Mouse (Mus musculus): Measurements from ENCODE around the gene Wdsub1. TPM values are rescaled to one million over a fixed set of nuclear protein-coding genes. Genes with fewer than 3 reads are reported as not detected.

The Wdsub1 gene
- polyA plus RNA-seq (2015; fragmentation: Nextera tagmentation; extraction: Ambion mirVana), result 33.5 and 38.1 TPM in 2 replicates

- WGBS, result 5% methylated on average over 57 of the region's 57 CpGs
- H3K4me3 ChIP-seq, result peak within 1 kb of the TSS; percentile 85
- peak; percentile 94 for ATAC-seq (ENCODE audit: low FRiP score, low read depth)
- peaks cover 3% of the 10 kb centered on the region; the same call in 1 of the 2 replicates for H3K4me1 ChIP-seq
- peaks cover 4% of the 10 kb centered on the region; the same call in 1 of the 2 replicates for H3K9me3 ChIP-seq
- H3K27ac ChIP-seq, result peak within 1 kb of the TSS; percentile 77
- no peaks in the 10 kb centered on the region for H3K27me3 ChIP-seq
- H3K4me2 ChIP-seq (replicated peaks), result peak within 1 kb of the TSS; percentile 64
- H3K36me3 ChIP-seq, result peaks cover 11% of the 10 kb centered on the region; the same call in 1 of the 2 replicates
- peak within 1 kb of the TSS; percentile 83 for H3K9ac ChIP-seq
Observed at GRCm38 (mm10) chr2:59881831-59882741, at the start of gene Wdsub1. Wdsub1 (minus strand) TSS chr2:59882591.

DNA sequence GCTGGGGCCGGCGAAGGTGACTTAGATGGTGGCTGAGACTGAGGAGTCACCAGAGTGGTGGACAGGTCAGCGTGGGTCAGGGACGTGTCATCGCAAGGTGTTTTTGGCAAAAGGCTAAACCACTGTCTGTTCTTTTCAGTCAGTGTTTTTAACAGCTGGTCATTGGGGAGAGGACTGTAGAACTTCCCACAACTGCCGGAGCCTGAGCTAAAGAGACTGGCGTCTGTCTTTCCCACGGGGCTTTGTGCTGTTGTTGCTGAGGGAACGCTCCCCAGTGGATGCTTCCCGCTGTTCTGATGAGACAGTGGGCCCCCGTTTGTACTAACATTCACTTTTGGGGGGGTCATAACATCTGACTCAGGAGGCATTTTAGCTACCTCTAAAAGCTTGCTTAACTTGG, 31.2 kb upstream of the Wdsub1 start:
- no peaks in the 10 kb centered on the region for H3K27me3 ChIP-seq
- H3K4me1 ChIP-seq, result no peaks in the 10 kb centered on the region
- no peak overlapping the region for H3K4me2 ChIP-seq (replicated peaks)
- no peak overlapping the region for H3K9ac ChIP-seq
- H3K9me3 ChIP-seq, result no peaks in the 10 kb centered on the region
- WGBS, result 85% methylated on average over 11 of the region's 11 CpGs
- H3K36me3 ChIP-seq, result peaks cover 79% of the 10 kb centered on the region
- H3K4me3 ChIP-seq, result no peak overlapping the region
- ATAC-seq (ENCODE audit: low FRiP score, low read depth), result no peak
- no peak overlapping the region for H3K27ac ChIP-seq

DNA sequence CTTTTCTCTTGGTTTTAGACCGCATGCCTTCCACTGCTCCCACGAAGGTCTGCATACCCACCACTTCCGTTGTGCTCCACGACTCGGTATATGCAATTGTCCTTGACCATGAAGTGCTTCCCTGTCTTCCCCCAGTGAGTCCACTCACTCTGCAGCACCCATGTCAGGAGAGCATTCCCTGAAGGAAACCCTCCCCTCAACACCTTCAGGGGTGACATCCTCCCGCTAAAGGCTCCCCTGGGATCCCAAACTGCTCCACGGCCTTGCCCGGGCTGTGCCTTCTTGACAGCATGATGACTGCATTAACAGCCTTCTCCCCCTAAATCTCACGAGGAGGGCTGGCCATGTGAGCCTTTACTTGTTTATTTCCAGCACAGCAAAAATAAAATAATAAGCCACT, 25.7 kb upstream of the Wdsub1 start:
- Histone ChIP-seq H3K4me3 (no peak overlapping the region), H3K36me3 (peaks cover 60% of the 10 kb centered on the region), H3K9me3 (no peaks in the 10 kb centered on the region), H3K9ac (no peak overlapping the region), H3K27me3 (no peaks in the 10 kb centered on the region), H3K27ac (no peak overlapping the region), H3K4me2 (replicated peaks) (no peak overlapping the region), H3K4me1 (no peaks in the 10 kb centered on the region)
- 91% methylated on average over 9 of the region's 9 CpGs for WGBS
- no peak for ATAC-seq (ENCODE audit: low FRiP score, low read depth)

DNA sequence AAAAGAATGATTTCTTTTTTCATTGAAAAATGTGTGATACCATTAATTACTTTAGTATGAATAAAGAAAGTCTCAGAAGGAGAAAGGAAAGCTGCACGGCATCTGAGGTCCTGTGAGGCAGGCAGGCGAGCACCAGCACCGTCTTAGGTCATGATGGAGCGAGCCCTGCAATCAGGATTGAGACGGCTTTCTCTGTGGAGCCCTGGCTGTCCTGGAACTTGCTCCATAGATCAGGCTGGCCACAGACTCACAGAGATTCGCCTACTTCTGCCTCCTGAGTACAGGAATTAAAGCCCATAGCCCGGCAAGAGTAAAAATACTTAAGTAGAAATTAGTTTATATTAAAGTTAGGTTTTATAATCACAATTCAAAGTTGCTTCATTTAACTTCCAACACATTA, 21.6 kb upstream of the Wdsub1 start:
- WGBS, result 89% methylated on average over 7 of the region's 7 CpGs

DNA sequence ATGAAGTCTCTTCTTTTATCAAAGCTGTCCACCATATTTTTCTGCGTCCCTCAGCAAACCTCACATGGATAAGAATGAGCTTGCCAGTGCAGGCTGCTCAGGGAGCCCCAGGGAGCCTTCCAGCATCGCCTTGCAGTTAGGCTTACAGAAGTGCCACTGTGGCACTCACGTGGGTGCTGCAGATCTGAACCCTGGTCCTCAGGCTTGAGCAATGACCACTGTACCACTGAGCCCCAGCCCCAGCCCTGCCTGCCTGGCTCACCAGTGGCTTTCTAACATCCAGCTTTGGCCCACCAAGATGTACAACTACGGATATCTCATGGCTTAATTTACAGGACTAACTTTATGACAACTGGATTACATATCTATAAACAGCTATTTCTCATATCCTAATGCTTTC, 16.3 kb upstream of the Wdsub1 start:
- H3K4me2 ChIP-seq (replicated peaks), result no peak overlapping the region
- ATAC-seq (ENCODE audit: low FRiP score, low read depth), result no peak
- H3K4me1 ChIP-seq, result peaks cover 14% of the 10 kb centered on the region
- 84% methylated on average over 4 of the region's 4 CpGs for WGBS
- H3K27ac ChIP-seq, result no peak overlapping the region
- H3K9ac ChIP-seq, result no peak overlapping the region
- H3K36me3 ChIP-seq, result peaks cover 41% of the 10 kb centered on the region
- no peaks in the 10 kb centered on the region for H3K9me3 ChIP-seq
- no peak overlapping the region for H3K4me3 ChIP-seq
- no peaks in the 10 kb centered on the region for H3K27me3 ChIP-seq

More for the DNA sequence above, 21.6 kb upstream of the Wdsub1 start:
- no peaks in the 10 kb centered on the region for H3K27me3 ChIP-seq
- no peaks in the 10 kb centered on the region for H3K4me1 ChIP-seq
- no peak overlapping the region for H3K4me3 ChIP-seq
- H3K27ac ChIP-seq, result no peak overlapping the region
- no peak for ATAC-seq (ENCODE audit: low FRiP score, low read depth)
- peaks cover 62% of the 10 kb centered on the region for H3K36me3 ChIP-seq
- no peak overlapping the region for H3K4me2 ChIP-seq (replicated peaks)
- no peaks in the 10 kb centered on the region for H3K9me3 ChIP-seq
- H3K9ac ChIP-seq, result no peak overlapping the region

DNA sequence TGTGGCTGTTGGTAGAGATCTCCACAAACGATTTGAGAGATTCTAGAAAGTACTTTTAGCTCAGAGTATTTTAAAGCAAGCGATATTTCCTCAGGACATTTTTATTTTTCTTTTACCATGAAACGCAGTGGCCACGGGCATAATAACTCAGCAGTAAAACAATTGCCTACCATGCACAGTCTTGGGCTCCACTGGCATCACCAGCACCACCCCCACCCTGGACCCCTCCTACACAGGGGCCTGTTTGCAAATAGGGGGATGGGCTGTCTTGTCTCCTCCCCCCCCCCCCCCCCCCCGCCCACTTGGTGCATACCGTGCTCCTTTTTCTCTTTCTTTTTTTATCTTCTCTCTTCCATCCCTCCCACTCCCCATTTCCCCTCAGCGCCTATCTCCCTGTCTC, 15.7 kb upstream of the Wdsub1 start:
- Histone ChIP-seq H3K4me3 (no peak overlapping the region), H3K4me1 (peaks cover 14% of the 10 kb centered on the region), H3K27ac (no peak overlapping the region), H3K36me3 (peaks cover 40% of the 10 kb centered on the region), H3K4me2 (replicated peaks) (no peak overlapping the region), H3K9me3 (no peaks in the 10 kb centered on the region), H3K9ac (no peak overlapping the region), H3K27me3 (no peaks in the 10 kb centered on the region)
- WGBS, result 67% methylated on average over 6 of the region's 7 CpGs
- ATAC-seq (ENCODE audit: low FRiP score, low read depth), result no peak

- Histone ChIP-seq H3K9me3 (no peaks in the 10 kb centered on the region), H3K27me3 (no peaks in the 10 kb centered on the region), H3K4me1 (peaks cover 14% of the 10 kb centered on the region), H3K36me3 (peaks cover 36% of the 10 kb centered on the region), H3K4me2 (replicated peaks) (no peak overlapping the region), H3K4me3 (no peak overlapping the region), H3K9ac (no peak overlapping the region), H3K27ac (no peak overlapping the region; the same call in 1 of the 2 replicates)
- WGBS, result 46% methylated on average over 8 of the region's 8 CpGs
- no peak for ATAC-seq (ENCODE audit: low FRiP score, low read depth)
Observed at GRCm38 (mm10) chr2:59896837-59897236, 14.4 kb upstream of the Wdsub1 start.

DNA sequence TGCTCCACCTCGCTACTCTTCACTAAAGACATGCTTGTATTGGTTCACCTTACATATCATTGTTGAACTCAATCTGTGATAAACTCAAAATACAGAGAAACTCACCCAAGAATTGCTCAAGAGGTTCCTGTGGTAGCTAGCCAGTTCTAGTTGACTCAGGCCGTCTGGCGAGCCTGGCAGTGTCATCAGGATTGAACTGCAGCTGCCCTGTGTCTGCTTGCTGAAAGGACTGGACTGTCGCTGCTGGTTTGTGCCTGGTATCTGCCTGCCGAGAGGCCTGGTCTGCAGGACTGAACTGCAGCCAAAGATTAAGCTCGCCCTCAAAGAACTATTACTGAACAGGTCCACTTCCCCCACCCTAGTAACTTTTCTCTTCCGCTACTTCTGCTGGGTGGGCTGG, 14.0 kb upstream of the Wdsub1 start:
- H3K4me3 ChIP-seq, result no peak overlapping the region
- H3K27ac ChIP-seq, result peak overlapping the region; percentile 48; the same call in 1 of the 2 replicates
- H3K9me3 ChIP-seq, result no peaks in the 10 kb centered on the region
- peaks cover 14% of the 10 kb centered on the region for H3K4me1 ChIP-seq
- WGBS, result 56% methylated on average over 7 of the region's 7 CpGs
- peaks cover 33% of the 10 kb centered on the region for H3K36me3 ChIP-seq
- no peak for ATAC-seq (ENCODE audit: low FRiP score, low read depth)
- H3K27me3 ChIP-seq, result no peaks in the 10 kb centered on the region
- no peak overlapping the region for H3K4me2 ChIP-seq (replicated peaks)
- H3K9ac ChIP-seq, result no peak overlapping the region

- no peak for ATAC-seq (ENCODE audit: low FRiP score, low read depth)
- 60% methylated on average over 6 of the region's 6 CpGs for WGBS
- Histone ChIP-seq H3K4me3 (no peak overlapping the region), H3K36me3 (0 out of 2 replicates have a peak, but pooled peaks cover 8% of the 10 kb centered on the region), H3K9me3 (no peaks in the 10 kb centered on the region), H3K27me3 (no peaks in the 10 kb centered on the region), H3K4me2 (replicated peaks) (no peak overlapping the region), H3K4me1 (no peaks in the 10 kb centered on the region), H3K9ac (no peak overlapping the region), H3K27ac (no peak overlapping the region)
Observed at GRCm38 (mm10) chr2:59889699-59890098, 7.3 kb upstream of the Wdsub1 start.

DNA sequence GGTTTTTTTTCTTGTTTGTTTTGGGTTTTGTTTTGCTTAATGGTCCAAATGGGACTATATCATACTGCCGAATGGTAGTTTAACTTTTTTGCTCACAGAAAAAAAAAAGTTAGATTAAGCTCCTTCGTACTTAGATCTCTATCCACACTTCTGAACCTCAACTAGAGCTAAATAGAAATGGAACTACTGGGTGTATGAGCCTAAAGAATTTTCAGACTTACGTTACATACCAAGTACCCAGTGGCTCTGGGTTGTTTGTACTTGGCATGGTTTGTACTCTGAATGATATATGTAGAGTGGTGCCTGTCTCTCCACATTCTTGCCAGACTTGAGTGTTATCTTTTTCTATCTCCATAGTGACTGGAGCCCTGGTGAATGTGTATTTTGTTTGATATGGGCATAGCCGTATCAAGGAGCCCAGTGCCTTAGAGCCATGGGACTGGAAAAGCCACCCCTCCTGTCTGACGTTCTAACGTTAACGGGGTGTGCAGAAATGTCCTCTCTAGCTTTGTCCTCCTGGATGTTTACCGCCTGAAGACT, 421 bp upstream of the Wdsub1 start:
- H3K36me3 ChIP-seq, result peaks cover 5% of the 10 kb centered on the region; the same call in 1 of the 2 replicates
- no peak overlapping the region for H3K9ac ChIP-seq
- H3K9me3 ChIP-seq, result peaks cover 4% of the 10 kb centered on the region; the same call in 1 of the 2 replicates
- 74% methylated on average over 8 of the region's 8 CpGs for WGBS
- no peak for ATAC-seq (ENCODE audit: low FRiP score, low read depth)
- H3K27me3 ChIP-seq, result no peaks in the 10 kb centered on the region
- peak overlapping the region; percentile 64 for H3K4me2 ChIP-seq (replicated peaks)
- peaks cover 3% of the 10 kb centered on the region; the same call in 1 of the 2 replicates for H3K4me1 ChIP-seq
- H3K27ac ChIP-seq, result no peak overlapping the region
- H3K4me3 ChIP-seq, result peak overlapping the region; percentile 85

DNA sequence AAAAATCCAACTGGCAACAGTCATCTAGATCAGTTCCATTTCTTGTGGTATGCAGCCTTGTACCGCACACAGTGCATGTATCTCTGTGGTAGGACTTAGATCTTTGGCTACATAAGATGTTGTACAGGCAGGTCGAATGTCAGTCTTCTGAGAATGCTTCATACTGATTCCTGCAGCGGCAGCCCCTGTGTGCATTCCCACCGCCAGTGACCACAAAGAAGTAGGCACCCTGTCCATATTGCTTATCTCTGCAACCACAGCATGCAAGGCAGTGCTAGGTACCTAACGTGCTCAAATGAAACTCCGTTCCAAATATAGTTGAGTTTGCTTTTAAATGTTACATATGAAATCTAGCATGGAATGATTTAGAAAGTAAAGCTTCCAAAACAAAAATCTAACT, 987 bp downstream of the Wdsub1 start:
- Histone ChIP-seq H3K27ac (no peak overlapping the region), H3K4me2 (replicated peaks) (peak overlapping the region; percentile 64), H3K9ac (no peak overlapping the region), H3K9me3 (peaks cover 4% of the 10 kb centered on the region; the same call in 1 of the 2 replicates), H3K4me3 (peak overlapping the region; percentile 85), H3K4me1 (peaks cover 3% of the 10 kb centered on the region; the same call in 1 of the 2 replicates), H3K36me3 (peaks cover 13% of the 10 kb centered on the region; the same call in 1 of the 2 replicates), H3K27me3 (no peaks in the 10 kb centered on the region)
- 74% methylated on average over 6 of the region's 6 CpGs for WGBS
- ATAC-seq (ENCODE audit: low FRiP score, low read depth), result no peak

DNA sequence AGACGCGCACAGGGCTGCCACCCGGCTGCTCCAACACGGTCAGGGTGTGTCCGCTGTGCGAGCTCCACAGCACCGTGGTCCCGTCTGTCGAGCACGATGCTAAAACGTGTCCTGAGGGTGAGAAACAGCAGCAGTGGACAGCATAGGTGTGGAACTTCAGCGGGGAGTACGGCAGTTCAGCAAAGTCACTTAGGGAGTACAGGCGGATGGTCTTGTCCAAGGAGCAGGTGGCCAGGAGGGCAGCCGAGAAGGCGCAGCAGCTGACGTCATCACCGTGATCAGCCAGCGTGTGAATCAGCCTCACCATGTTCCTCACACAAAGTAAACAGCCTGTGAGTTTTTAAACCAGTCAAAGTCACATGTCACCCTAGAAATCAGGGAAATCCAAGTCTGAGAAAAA, 4.2 kb downstream of the Wdsub1 start:
- ATAC-seq (ENCODE audit: low FRiP score, low read depth), result no peak
- Histone ChIP-seq H3K9ac (no peak overlapping the region), H3K4me1 (peaks cover 3% of the 10 kb centered on the region; the same call in 1 of the 2 replicates), H3K27me3 (no peaks in the 10 kb centered on the region), H3K4me2 (replicated peaks) (no peak overlapping the region), H3K4me3 (no peak overlapping the region), H3K9me3 (peaks cover 4% of the 10 kb centered on the region; the same call in 1 of the 2 replicates), H3K27ac (no peak overlapping the region), H3K36me3 (peaks cover 26% of the 10 kb centered on the region)
- WGBS, result 75% methylated on average over 19 of the region's 19 CpGs

All from limb, embryonic 13.5 days (tissue).